Mouse (Mus musculus): ENCODE measurements around the gene Ccdc190. TPM values are rescaled to one million over a fixed set of nuclear protein-coding genes. Genes with fewer than 3 reads are reported as not detected.

Gene Ccdc190
- polyA plus RNA-seq, 1 experiment = not detected

DNA sequence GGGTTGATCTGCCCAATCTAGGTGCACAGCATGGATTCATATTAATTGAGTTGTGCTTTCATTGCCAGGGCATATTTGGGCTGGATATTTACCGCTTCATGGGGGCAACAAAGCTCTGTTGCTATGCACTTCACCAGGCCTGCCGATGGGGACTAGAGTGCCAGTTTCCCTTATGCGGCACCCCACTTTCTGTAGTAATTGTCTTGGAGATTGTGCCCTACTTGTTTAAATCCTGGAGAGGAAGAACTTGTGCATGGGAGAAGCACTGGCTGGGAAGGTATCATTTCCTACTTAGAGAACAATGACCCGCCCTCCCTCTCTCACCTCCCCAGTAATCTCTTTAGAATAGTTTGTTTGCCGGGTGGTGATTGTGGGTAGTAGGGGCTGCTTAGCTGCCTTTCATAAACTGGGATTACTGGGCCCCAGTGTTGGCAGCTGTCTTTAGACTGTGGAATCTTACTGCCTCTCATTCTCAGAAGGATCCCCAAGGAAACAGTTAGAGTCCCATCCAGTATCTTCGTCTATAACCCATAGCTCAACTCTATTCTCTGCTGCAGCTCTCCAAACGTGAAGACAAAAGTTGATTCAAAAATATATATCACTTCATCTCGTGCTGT lies 587 bp upstream of the Ccdc190 start:
- TF ChIP-seq CTCF (IDR thresholded peaks at IDR 0.05; ENCODE audit: low read depth, low read length) (no peak), POLR2A (IDR thresholded peaks at IDR 0.05; ENCODE audit: borderline replicate concordance, low read depth, low read length) (no peak)
- no peak overlapping the region for H3K4me3 ChIP-seq (ENCODE audit: insufficient read depth, low read length)
- no peak overlapping the region for H3K27ac ChIP-seq (ENCODE audit: insufficient read depth, low read depth, low read length)
- H3K4me1 ChIP-seq (ENCODE audit: control insufficient read depth, insufficient read depth, low read length) = no peaks in the 10 kb centered on the region

GRCm38 (mm10) chr1:169931698-169932097 lies 3.2 kb downstream of the Ccdc190 start:
- no peak overlapping the region for H3K27ac ChIP-seq (ENCODE audit: insufficient read depth, low read depth, low read length)
- no peaks in the 10 kb centered on the region for H3K4me1 ChIP-seq (ENCODE audit: control insufficient read depth, insufficient read depth, low read length)
- H3K4me3 ChIP-seq (ENCODE audit: insufficient read depth, low read length) = no peak overlapping the region
- TF ChIP-seq CTCF (IDR thresholded peaks at IDR 0.05; ENCODE audit: low read depth, low read length) (no peak), POLR2A (IDR thresholded peaks at IDR 0.05; ENCODE audit: borderline replicate concordance, low read depth, low read length) (no peak)

- Histone ChIP-seq H3K4me1 (ENCODE audit: control insufficient read depth, insufficient read depth, low read length) (no peaks in the 10 kb centered on the region), H3K4me3 (ENCODE audit: insufficient read depth, low read length) (no peak overlapping the region), H3K27ac (ENCODE audit: insufficient read depth, low read depth, low read length) (no peak overlapping the region)
- TF ChIP-seq CTCF (IDR thresholded peaks at IDR 0.05; ENCODE audit: low read depth, low read length) = no peak
- no peak for TF ChIP-seq POLR2A (IDR thresholded peaks at IDR 0.05; ENCODE audit: borderline replicate concordance, low read depth, low read length)
These were observed 3.8 kb downstream of the Ccdc190 start for GRCm38 (mm10) chr1:169932122-169932746.

GRCm38 (mm10) chr1:169934005-169934725 lies 5.7 kb downstream of the Ccdc190 start:
- peak; percentile 62 for TF ChIP-seq CTCF (IDR thresholded peaks at IDR 0.05; ENCODE audit: low read depth, low read length)
- TF ChIP-seq POLR2A (IDR thresholded peaks at IDR 0.05; ENCODE audit: borderline replicate concordance, low read depth, low read length) = no peak
- no peaks in the 10 kb centered on the region for H3K4me1 ChIP-seq (ENCODE audit: control insufficient read depth, insufficient read depth, low read length)
- no peak overlapping the region for H3K27ac ChIP-seq (ENCODE audit: insufficient read depth, low read depth, low read length)
- no peak overlapping the region for H3K4me3 ChIP-seq (ENCODE audit: insufficient read depth, low read length)

DNA sequence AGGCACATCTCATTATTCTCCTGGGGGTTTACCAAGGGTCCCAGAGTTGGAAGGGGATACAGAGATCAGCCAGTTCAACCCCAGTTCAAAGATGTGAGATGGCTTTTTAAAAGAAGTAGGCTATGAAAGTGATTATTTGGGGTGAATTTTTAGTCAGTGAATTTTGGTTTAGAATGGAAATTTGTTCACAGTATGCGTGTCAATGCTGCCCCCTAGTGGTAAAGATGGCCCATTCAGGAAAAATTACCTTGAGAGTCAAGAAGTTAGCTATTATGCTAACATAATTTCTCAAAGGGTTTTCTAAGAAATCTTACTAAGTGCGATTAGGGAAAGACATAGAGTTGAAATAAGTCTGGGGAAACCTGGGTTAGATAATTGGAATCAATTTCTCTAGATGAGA lies 10.9 kb downstream of the Ccdc190 start:
- TF ChIP-seq CTCF (IDR thresholded peaks at IDR 0.05; ENCODE audit: low read depth, low read length) (no peak), POLR2A (IDR thresholded peaks at IDR 0.05; ENCODE audit: borderline replicate concordance, low read depth, low read length) (no peak)
- H3K27ac ChIP-seq (ENCODE audit: insufficient read depth, low read depth, low read length) = no peak overlapping the region
- H3K4me3 ChIP-seq (ENCODE audit: insufficient read depth, low read length) = no peak overlapping the region
- no peaks in the 10 kb centered on the region for H3K4me1 ChIP-seq (ENCODE audit: control insufficient read depth, insufficient read depth, low read length)

DNA sequence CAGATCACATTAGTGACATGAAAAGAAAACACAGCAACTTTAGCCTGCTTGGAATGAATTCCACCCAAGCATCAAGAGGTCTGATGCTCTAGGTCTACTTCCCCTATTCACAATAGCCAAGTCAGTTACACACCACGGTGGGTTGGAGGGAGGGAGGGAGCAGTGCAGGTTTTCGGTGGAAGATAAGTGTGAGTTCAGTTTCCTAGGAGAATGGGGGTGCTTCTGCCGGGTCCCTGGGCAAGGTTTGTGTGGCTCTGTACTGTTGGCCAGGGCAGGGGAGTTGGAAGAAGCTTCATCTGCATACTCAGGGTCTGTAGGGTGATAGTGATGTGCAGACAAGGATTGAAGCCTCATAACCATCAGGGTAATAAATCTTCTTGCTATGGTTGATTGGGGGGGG lies 17.6 kb downstream of the Ccdc190 start:
- TF ChIP-seq POLR2A (IDR thresholded peaks at IDR 0.05; ENCODE audit: borderline replicate concordance, low read depth, low read length) = no peak
- no peak for TF ChIP-seq CTCF (IDR thresholded peaks at IDR 0.05; ENCODE audit: low read depth, low read length)

DNA sequence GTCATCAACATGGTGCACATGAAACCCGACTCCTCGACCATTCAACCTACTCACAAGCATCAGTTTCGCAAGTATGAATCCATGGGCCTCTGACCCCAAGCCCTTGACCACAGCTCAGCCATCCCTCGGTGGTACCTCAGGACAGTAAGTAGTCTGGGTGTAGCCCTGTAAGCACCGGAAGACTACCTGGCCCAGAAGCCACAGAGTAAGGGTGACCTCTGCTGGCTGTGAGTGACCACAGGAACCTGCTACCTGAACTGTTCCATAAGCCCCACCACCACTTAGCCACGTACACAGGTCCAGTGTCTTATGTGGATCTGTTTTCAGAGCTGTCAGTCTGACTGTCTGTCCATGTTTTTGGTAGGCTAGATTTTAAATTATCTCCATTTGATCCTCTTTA lies 19.2 kb downstream of the Ccdc190 start:
- Histone ChIP-seq H3K4me1 (ENCODE audit: control insufficient read depth, insufficient read depth, low read length) (no peaks in the 10 kb centered on the region), H3K27ac (ENCODE audit: insufficient read depth, low read depth, low read length) (no peak overlapping the region), H3K4me3 (ENCODE audit: insufficient read depth, low read length) (no peak overlapping the region)
- TF ChIP-seq POLR2A (IDR thresholded peaks at IDR 0.05; ENCODE audit: borderline replicate concordance, low read depth, low read length) = no peak
- TF ChIP-seq CTCF (IDR thresholded peaks at IDR 0.05; ENCODE audit: low read depth, low read length) = no peak

More for the DNA sequence above, 17.6 kb downstream of the Ccdc190 start:
- Histone ChIP-seq H3K27ac (ENCODE audit: insufficient read depth, low read depth, low read length) (no peak overlapping the region), H3K4me3 (ENCODE audit: insufficient read depth, low read length) (no peak overlapping the region), H3K4me1 (ENCODE audit: control insufficient read depth, insufficient read depth, low read length) (no peaks in the 10 kb centered on the region)

DNA sequence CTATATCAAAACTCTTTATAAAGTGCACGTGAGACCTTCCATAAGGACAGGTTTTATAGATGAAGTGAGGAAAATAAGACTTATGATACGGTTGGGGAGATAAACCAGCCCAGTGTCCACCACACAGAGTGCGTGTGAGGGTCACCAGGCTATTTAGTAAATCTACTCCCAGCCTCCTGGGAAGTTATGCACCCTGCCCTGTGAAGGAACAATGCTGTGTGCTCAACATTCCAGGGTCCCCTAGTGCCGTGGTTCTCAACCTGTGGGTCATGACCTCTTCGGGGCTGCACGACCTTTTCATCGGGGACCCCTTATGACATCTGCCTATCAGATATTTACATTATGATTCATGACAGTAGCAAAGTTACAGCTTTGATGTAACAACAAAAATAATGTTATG lies 19.8 kb downstream of the Ccdc190 start:
- no peak overlapping the region for H3K27ac ChIP-seq (ENCODE audit: insufficient read depth, low read depth, low read length)
- H3K4me1 ChIP-seq (ENCODE audit: control insufficient read depth, insufficient read depth, low read length) = no peaks in the 10 kb centered on the region
- no peak for TF ChIP-seq POLR2A (IDR thresholded peaks at IDR 0.05; ENCODE audit: borderline replicate concordance, low read depth, low read length)
- TF ChIP-seq CTCF (IDR thresholded peaks at IDR 0.05; ENCODE audit: low read depth, low read length) = no peak
- no peak overlapping the region for H3K4me3 ChIP-seq (ENCODE audit: insufficient read depth, low read length)

- H3K4me3 ChIP-seq (ENCODE audit: insufficient read depth, low read length) = no peak overlapping the region
- no peak for TF ChIP-seq CTCF (IDR thresholded peaks at IDR 0.05; ENCODE audit: low read depth, low read length)
- TF ChIP-seq POLR2A (IDR thresholded peaks at IDR 0.05; ENCODE audit: borderline replicate concordance, low read depth, low read length) = no peak
- H3K27ac ChIP-seq (ENCODE audit: insufficient read depth, low read depth, low read length) = no peak overlapping the region
- H3K4me1 ChIP-seq (ENCODE audit: control insufficient read depth, insufficient read depth, low read length) = no peaks in the 10 kb centered on the region
These were observed 20.4 kb downstream of the Ccdc190 start for GRCm38 (mm10) chr1:169948866-169949265.

GRCm38 (mm10) chr1:169949981-169950380 lies 21.5 kb downstream of the Ccdc190 start:
- H3K4me3 ChIP-seq (ENCODE audit: insufficient read depth, low read length) = no peak overlapping the region
- no peaks in the 10 kb centered on the region for H3K4me1 ChIP-seq (ENCODE audit: control insufficient read depth, insufficient read depth, low read length)
- no peak overlapping the region for H3K27ac ChIP-seq (ENCODE audit: insufficient read depth, low read depth, low read length)
- TF ChIP-seq CTCF (IDR thresholded peaks at IDR 0.05; ENCODE audit: low read depth, low read length) (no peak), POLR2A (IDR thresholded peaks at IDR 0.05; ENCODE audit: borderline replicate concordance, low read depth, low read length) (no peak)
